Mouse (Mus musculus): Measurements from ENCODE around the gene Eps15.
A peak's percentile ranks its signal among the peaks of the same experiment; 100 is the strongest.

The Eps15 gene

GRCm38 (mm10) chr4:109279689-109280458 lies at the start of gene Eps15:
TSS of gene Eps15 (plus strand) at chr4:109280268.
- DNase-seq, result peak; percentile 97

GRCm38 (mm10) chr4:109234185-109234584 lies 45.9 kb upstream of the Eps15 start, which contains the start of gene Calr4:
TSS of gene Calr4 (plus strand) at chr4:109234485.
- no peak for DNase-seq

GRCm38 (mm10) chr4:109234806-109235350 lies 45.2 kb upstream of the Eps15 start:
- DNase-seq, result no peak

GRCm38 (mm10) chr4:109236186-109236879 lies 43.7 kb upstream of the Eps15 start:
- DNase-seq, result no peak

- DNase-seq, result no peak
Observed at GRCm38 (mm10) chr4:109238428-109239268, 41.4 kb upstream of the Eps15 start.

GRCm38 (mm10) chr4:109241221-109241620 lies 38.8 kb upstream of the Eps15 start:
- DNase-seq, result peak; percentile 49

- no peak for DNase-seq
Observed at GRCm38 (mm10) chr4:109241934-109242333, 38.1 kb upstream of the Eps15 start.

GRCm38 (mm10) chr4:109244506-109244905 lies 35.6 kb upstream of the Eps15 start:
- DNase-seq, result no peak

- DNase-seq, result no peak
Observed at GRCm38 (mm10) chr4:109245016-109245620, 35.0 kb upstream of the Eps15 start.

GRCm38 (mm10) chr4:109251605-109252004 lies 28.5 kb upstream of the Eps15 start:
- peak; percentile 49 for DNase-seq

GRCm38 (mm10) chr4:109252199-109252598 lies 27.9 kb upstream of the Eps15 start:
- DNase-seq, result no peak

- DNase-seq, result no peak
Observed at GRCm38 (mm10) chr4:109253664-109254151, 26.4 kb upstream of the Eps15 start.

- no peak for DNase-seq
Observed at GRCm38 (mm10) chr4:109254511-109254910, 25.6 kb upstream of the Eps15 start.

GRCm38 (mm10) chr4:109255321-109255720 lies 24.7 kb upstream of the Eps15 start:
- DNase-seq, result no peak

- DNase-seq, result no peak
Observed at GRCm38 (mm10) chr4:109255727-109256417, 24.2 kb upstream of the Eps15 start.

- DNase-seq, result no peak
Observed at GRCm38 (mm10) chr4:109256791-109257190, 23.3 kb upstream of the Eps15 start.

- no peak for DNase-seq
Observed at GRCm38 (mm10) chr4:109257639-109258038, 22.4 kb upstream of the Eps15 start.

- DNase-seq, result no peak
Observed at GRCm38 (mm10) chr4:109262068-109262467, 18.0 kb upstream of the Eps15 start.

GRCm38 (mm10) chr4:109266056-109266455 lies 14.0 kb upstream of the Eps15 start:
- DNase-seq, result no peak

GRCm38 (mm10) chr4:109266744-109267143 lies 13.3 kb upstream of the Eps15 start:
- no peak for DNase-seq

- DNase-seq, result no peak
Observed at GRCm38 (mm10) chr4:109267452-109267851, 12.6 kb upstream of the Eps15 start.

- DNase-seq, result no peak
Observed at GRCm38 (mm10) chr4:109268903-109269302, 11.2 kb upstream of the Eps15 start.

Measured in embryo, embryonic 11 days (tissue).